Mouse (Mus musculus) bone marrow macrophage, adult 2 months (primary cell): ENCODE measurements around the gene Scaf4. TPM values are rescaled to one million over a fixed set of nuclear protein-coding genes. Genes with fewer than 3 reads are reported as not detected.

ENCODE experiments used
- H3K27ac ChIP-seq: 2 replicates; pipeline ENCODE4 v1.5.1; 2012; ENCODE audit warnings: low read depth, low read length; ENCODE audit not compliant: insufficient read depth
- H3K4me1 ChIP-seq: 2 replicates; pipeline ENCODE4 v1.6.1; 2012; ENCODE audit warnings: low read length; ENCODE audit not compliant: control insufficient read depth, insufficient read depth
- H3K4me3 ChIP-seq: 2 replicates; pipeline ENCODE4 v1.5.1; 2012; ENCODE audit warnings: mild to moderate bottlenecking, low read length, moderate library complexity; ENCODE audit not compliant: insufficient read depth
- CTCF ChIP-seq: IDR thresholded peaks from 2 replicates; pipeline ENCODE4 v1.5.1; 2012; ENCODE audit warnings: low read depth, mild to moderate bottlenecking, low read length, moderate library complexity
- POLR2A ChIP-seq: IDR thresholded peaks from 2 replicates; pipeline ENCODE4 v1.6.1; 2012; ENCODE audit warnings: mild to moderate bottlenecking, low read depth, low read length, borderline replicate concordance
- polyA plus RNA-seq: library from polyadenylated mRNA; stranded (reverse); fragments of >200 nt; gene quantifications from 2 replicates; pipeline ENCODE4 v1.2.4, GENCODE M21; 2012; ENCODE audit not compliant: missing spikeins, insufficient read depth, insufficient read length

Scaf4 gene
- polyA plus RNA-seq, 1 experiment = 39.2 TPM

- TF ChIP-seq POLR2A (no peak), CTCF (no peak)
- Histone ChIP-seq H3K27ac (no peak overlapping the region), H3K4me1 (peaks cover 5% of the 10 kb centered on the region), H3K4me3 (no peak overlapping the region)
These were observed 26.3 kb upstream of the Scaf4 start for GRCm38 (mm10) chr16:90310488-90311135.

GRCm38 (mm10) chr16:90309784-90310183 is 25.5 kb upstream of the Scaf4 start:
- Histone ChIP-seq H3K4me3 (no peak overlapping the region), H3K4me1 (0 out of 2 replicates have a peak, but pooled peaks cover 2% of the 10 kb centered on the region), H3K27ac (no peak overlapping the region)
- TF ChIP-seq POLR2A (no peak), CTCF (no peak)

GRCm38 (mm10) chr16:90303988-90304299 is 19.6 kb upstream of the Scaf4 start:
- TF ChIP-seq POLR2A (no peak), CTCF (no peak)
- Histone ChIP-seq H3K4me1 (peaks cover 12% of the 10 kb centered on the region), H3K27ac (no peak overlapping the region), H3K4me3 (no peak overlapping the region)

- TF ChIP-seq CTCF = no peak
- no peak for TF ChIP-seq POLR2A
- peaks cover 12% of the 10 kb centered on the region for H3K4me1 ChIP-seq
- H3K4me3 ChIP-seq = no peak overlapping the region
- H3K27ac ChIP-seq = no peak overlapping the region
These were observed 19.1 kb upstream of the Scaf4 start for GRCm38 (mm10) chr16:90303286-90303987.

GRCm38 (mm10) chr16:90301706-90302105 is 17.4 kb upstream of the Scaf4 start:
- TF ChIP-seq CTCF = no peak
- TF ChIP-seq POLR2A = no peak
- peaks cover 12% of the 10 kb centered on the region for H3K4me1 ChIP-seq
- no peak overlapping the region for H3K4me3 ChIP-seq
- no peak overlapping the region for H3K27ac ChIP-seq

GRCm38 (mm10) chr16:90300896-90301295 is 16.6 kb upstream of the Scaf4 start:
- H3K4me3 ChIP-seq = peak overlapping the region; percentile 35
- peaks cover 12% of the 10 kb centered on the region for H3K4me1 ChIP-seq
- TF ChIP-seq POLR2A (no peak), CTCF (no peak)
- peak overlapping the region; percentile 82 for H3K27ac ChIP-seq

GRCm38 (mm10) chr16:90299591-90299990 is 15.3 kb upstream of the Scaf4 start:
- Histone ChIP-seq H3K4me1 (peaks cover 12% of the 10 kb centered on the region), H3K27ac (no peak overlapping the region), H3K4me3 (no peak overlapping the region)
- TF ChIP-seq CTCF (no peak), POLR2A (no peak)

- Histone ChIP-seq H3K27ac (no peak overlapping the region), H3K4me1 (peaks cover 12% of the 10 kb centered on the region), H3K4me3 (no peak overlapping the region)
- TF ChIP-seq CTCF (no peak), POLR2A (no peak)
These were observed 14.4 kb upstream of the Scaf4 start for GRCm38 (mm10) chr16:90298426-90299300.

- TF ChIP-seq CTCF = no peak
- TF ChIP-seq POLR2A = no peak
- H3K4me3 ChIP-seq = no peak overlapping the region
- no peak overlapping the region for H3K27ac ChIP-seq
- peaks cover 12% of the 10 kb centered on the region for H3K4me1 ChIP-seq
These were observed 13.4 kb upstream of the Scaf4 start for GRCm38 (mm10) chr16:90297479-90298425.
